Mouse (Mus musculus): ENCODE data around the gene Vmn1r94. TPM values are rescaled to one million over a fixed set of nuclear protein-coding genes. Genes with fewer than 3 reads are reported as not detected.
"Not testable (repeated sequence)": the region's sequence is repeated elsewhere in the genome, so short reads cannot be mapped to it uniquely, and the experiment has no call there.

Vmn1r94 gene
- polyA plus RNA-seq (2015; fragmentation: Nextera tagmentation; extraction: Ambion mirVana), result not detected in 2 replicates

GRCm38 (mm10) chr7:20168277-20168676 lies at the start of gene Vmn1r94:
TSS of gene Vmn1r94 (minus strand) at chr7:20168377.
- not testable (repeated sequence) for H3K4me1 ChIP-seq; H3K36me3 ChIP-seq; ATAC-seq (replicated peaks; ENCODE audit: low FRiP score); H3K27me3 ChIP-seq; H3K4me2 ChIP-seq; H3K9ac ChIP-seq; H3K27ac ChIP-seq; H3K9me3 ChIP-seq (replicated peaks); H3K4me3 ChIP-seq (replicated peaks)
- no CpG with 5 or more reads among the region's 3 CpGs for WGBS

- H3K9me3 ChIP-seq (replicated peaks); ATAC-seq (replicated peaks; ENCODE audit: low FRiP score); H3K36me3 ChIP-seq; H3K9ac ChIP-seq; H3K27me3 ChIP-seq; H3K4me2 ChIP-seq; H3K27ac ChIP-seq; H3K4me1 ChIP-seq; H3K4me3 ChIP-seq (replicated peaks): not testable (repeated sequence)
- WGBS, result no CpG with 5 or more reads among the region's 2 CpGs
Measured at GRCm38 (mm10) chr7:20205507-20205906, 37.3 kb upstream of the Vmn1r94 start, which contains the start of gene Gm6164. TSS of gene Gm6164 (minus strand) at chr7:20205607.

GRCm38 (mm10) chr7:20193410-20193809 lies 25.2 kb upstream of the Vmn1r94 start, which contains the start of gene Vmn1r95:
TSS of gene Vmn1r95 (plus strand) at chr7:20193710.
- H3K27me3 ChIP-seq; H3K4me3 ChIP-seq (replicated peaks); H3K27ac ChIP-seq; H3K4me2 ChIP-seq; ATAC-seq (replicated peaks; ENCODE audit: low FRiP score); H3K4me1 ChIP-seq; H3K9me3 ChIP-seq (replicated peaks); H3K36me3 ChIP-seq; H3K9ac ChIP-seq: not testable (repeated sequence)
- WGBS, result no CpG with 5 or more reads among the region's 3 CpGs

GRCm38 (mm10) chr7:20138988-20139387 lies 29.2 kb downstream of the Vmn1r94 start, which contains the start of gene Vmn1r93:
TSS of gene Vmn1r93 (minus strand) at chr7:20139088.
- H3K9me3 ChIP-seq (replicated peaks); H3K9ac ChIP-seq; H3K36me3 ChIP-seq; H3K27me3 ChIP-seq; H3K4me2 ChIP-seq; ATAC-seq (replicated peaks; ENCODE audit: low FRiP score); H3K4me1 ChIP-seq; H3K4me3 ChIP-seq (replicated peaks); H3K27ac ChIP-seq: not testable (repeated sequence)
- WGBS, result no CpG with 5 or more reads among the region's 5 CpGs

- WGBS, result no CpG with 5 or more reads among the region's 2 CpGs
- H3K9ac ChIP-seq; ATAC-seq (replicated peaks; ENCODE audit: low FRiP score); H3K36me3 ChIP-seq; H3K4me1 ChIP-seq; H3K9me3 ChIP-seq (replicated peaks); H3K27ac ChIP-seq; H3K4me2 ChIP-seq; H3K4me3 ChIP-seq (replicated peaks); H3K27me3 ChIP-seq: not testable (repeated sequence)
Measured at GRCm38 (mm10) chr7:20122479-20122878, 45.7 kb downstream of the Vmn1r94 start, which contains the start of gene Gm16442. TSS of gene Gm16442 (minus strand) at chr7:20122579.

Other genes with a start within 250 kb of the Vmn1r94 start
- gene Pvr, start 247.2 kb downstream of the Vmn1r94 start, polyA plus RNA-seq (2015; fragmentation: Nextera tagmentation; extraction: Ambion mirVana), result 13.7 and 13.9 TPM in 2 replicates
- gene Igsf23, start 217.6 kb downstream of the Vmn1r94 start, polyA plus RNA-seq (2015; fragmentation: Nextera tagmentation; extraction: Ambion mirVana), result 0.18 and 0.45 TPM in 2 replicates
- gene Ceacam20, start 203.0 kb downstream of the Vmn1r94 start, polyA plus RNA-seq (2015; fragmentation: Nextera tagmentation; extraction: Ambion mirVana), result not detected in 2 replicates
- gene Nlrp9b, start 176.9 kb downstream of the Vmn1r94 start, polyA plus RNA-seq (2015; fragmentation: Nextera tagmentation; extraction: Ambion mirVana), result not detected in 2 replicates
- not detected in 2 replicates for gene Vmn1r91, start 68.7 kb downstream of the Vmn1r94 start, polyA plus RNA-seq (2015; fragmentation: Nextera tagmentation; extraction: Ambion mirVana)
- gene Gm16442, start 45.8 kb downstream of the Vmn1r94 start, polyA plus RNA-seq (2015; fragmentation: Nextera tagmentation; extraction: Ambion mirVana), result not detected in 2 replicates
- gene Vmn1r93, start 29.3 kb downstream of the Vmn1r94 start, polyA plus RNA-seq (2015; fragmentation: Nextera tagmentation; extraction: Ambion mirVana), result not detected in 2 replicates
- gene Vmn1r95, start 25.3 kb upstream of the Vmn1r94 start, polyA plus RNA-seq (2015; fragmentation: Nextera tagmentation; extraction: Ambion mirVana), result not detected in 2 replicates
- gene Gm6164, start 37.2 kb upstream of the Vmn1r94 start, polyA plus RNA-seq (2015; fragmentation: Nextera tagmentation; extraction: Ambion mirVana), result not detected in 2 replicates
- gene Gm4498, start 65.5 kb upstream of the Vmn1r94 start, polyA plus RNA-seq (2015; fragmentation: Nextera tagmentation; extraction: Ambion mirVana), result not detected in 2 replicates
- gene Gm5890, start 94.5 kb upstream of the Vmn1r94 start, polyA plus RNA-seq (2015; fragmentation: Nextera tagmentation; extraction: Ambion mirVana), result not detected in 2 replicates
- not detected in 2 replicates for gene Gm4133, start 165.7 kb upstream of the Vmn1r94 start, polyA plus RNA-seq (2015; fragmentation: Nextera tagmentation; extraction: Ambion mirVana)
- not detected in 2 replicates for gene Gm5728, start 207.0 kb upstream of the Vmn1r94 start, polyA plus RNA-seq (2015; fragmentation: Nextera tagmentation; extraction: Ambion mirVana)
- not detected in 2 replicates for gene Vmn1r100, start 249.6 kb upstream of the Vmn1r94 start, polyA plus RNA-seq (2015; fragmentation: Nextera tagmentation; extraction: Ambion mirVana)

All from kidney, embryonic 15.5 days (tissue).